Mouse (Mus musculus): ENCODE measurements around the gene Gpr84.

GRCm38 (mm10) chr15:103300560-103300959 lies 9.9 kb downstream of the Gpr84 start:
- no peak for TF ChIP-seq POLR2A (IDR thresholded peaks at IDR 0.05; ENCODE audit: borderline replicate concordance, extremely low read depth, low read depth, low read length)
- TF ChIP-seq CTCF (IDR thresholded peaks at IDR 0.05; ENCODE audit: insufficient read depth, low read length): no peak
